Mouse (Mus musculus): Measurements from ENCODE around the gene Nptn.

DNA sequence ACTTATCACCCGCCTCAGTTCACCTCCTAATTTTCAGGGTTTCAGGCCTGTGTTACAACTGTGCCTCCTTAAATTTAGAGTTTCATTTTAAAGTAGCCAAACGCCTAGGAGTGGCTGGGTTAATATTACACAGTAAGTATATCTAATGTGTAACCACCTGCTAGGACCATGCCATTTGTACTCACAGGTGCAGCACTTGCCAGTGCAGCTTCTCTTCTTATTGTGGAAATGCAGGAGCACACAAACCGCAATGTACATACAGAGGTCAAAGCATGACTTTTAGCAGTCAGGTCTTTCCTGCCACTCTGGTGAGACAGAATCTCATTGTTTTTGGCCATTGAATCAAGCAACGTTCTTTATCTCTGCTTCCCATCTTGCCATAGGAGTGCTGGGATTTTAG, 72.5 kb downstream of the Nptn start:
- TF ChIP-seq GATA1 (IDR thresholded peaks at IDR 0.05; ENCODE audit: low read length) (no peak; the same call in 1 of the 2 replicates), TAL1 (IDR thresholded peaks at IDR 0.05; ENCODE audit: low read length) (no peak)

All from erythroblast, embryonic 14.5 days (primary cell).